Mouse (Mus musculus): Measurements from ENCODE around the gene 1700109H08Rik.

DNA sequence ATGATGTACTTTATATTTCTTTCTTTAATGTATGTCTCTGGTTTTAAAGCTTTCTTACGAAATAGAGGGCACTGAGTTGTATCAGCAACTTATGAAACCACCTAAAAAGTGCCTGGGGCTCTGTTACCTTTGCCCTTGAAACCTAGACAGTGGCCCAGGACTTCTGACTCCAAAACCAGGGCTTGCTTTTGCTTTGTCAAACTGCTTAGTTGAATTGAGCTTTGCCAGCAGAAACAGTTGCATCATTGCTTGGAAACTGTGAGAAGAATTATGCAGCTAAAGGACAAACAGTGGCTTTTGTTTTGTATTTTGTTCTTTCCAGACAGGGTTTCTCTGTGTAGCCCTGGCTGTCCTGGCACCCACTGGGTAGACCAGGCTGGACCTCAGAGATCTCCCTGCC is 28.9 kb downstream of the 1700109H08Rik start:
- TF ChIP-seq POLR2A (IDR thresholded peaks at IDR 0.05; ENCODE audit: low read depth, low read length), result no peak
- TF ChIP-seq CTCF (IDR thresholded peaks at IDR 0.05; ENCODE audit: borderline replicate concordance, insufficient read depth, low read length), result no peak
